Mouse (Mus musculus): ENCODE data around the gene Il33.
A peak's percentile ranks its signal among the peaks of the same experiment; 100 is the strongest.

Gene Il33

DNA sequence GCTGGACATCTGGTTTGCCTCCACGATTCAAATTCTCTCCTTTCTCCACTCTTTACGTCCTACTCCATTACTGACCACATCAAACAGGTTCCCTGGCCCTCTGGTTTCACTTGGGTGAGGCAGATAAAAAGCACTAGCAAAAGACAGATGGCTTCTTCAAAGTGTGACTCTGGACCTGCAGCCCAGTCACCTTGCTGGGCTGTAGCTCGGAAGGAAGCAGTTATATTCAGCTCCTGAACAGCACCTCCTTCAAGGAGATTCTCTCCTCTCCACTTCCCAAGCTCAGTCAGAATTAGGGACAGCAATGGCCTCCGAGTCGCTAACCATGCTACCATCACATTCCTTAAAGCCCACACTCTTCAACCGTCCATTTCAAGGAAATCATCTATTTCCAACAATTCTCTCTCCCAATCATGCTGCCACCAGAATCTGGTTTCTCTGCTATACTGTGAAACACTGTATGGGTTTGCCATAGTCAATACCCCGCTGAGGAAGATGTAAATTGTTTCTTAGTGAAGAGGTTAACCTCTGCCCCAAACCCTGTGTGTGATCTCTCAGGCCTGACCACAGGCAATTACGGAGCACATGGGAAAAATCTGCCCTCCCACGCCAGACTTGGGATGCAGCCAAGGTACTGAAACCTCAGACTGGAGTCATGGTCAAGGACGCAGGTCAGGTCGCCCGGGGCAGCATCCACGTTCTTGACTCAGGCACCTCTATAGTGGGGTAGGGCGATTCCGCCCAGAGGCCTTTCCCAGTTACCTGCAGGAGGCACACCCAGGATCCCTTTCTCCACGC lies 59.5 kb downstream of the Il33 start:
- no peaks in the 10 kb centered on the region for H3K36me3 ChIP-seq (ENCODE audit: insufficient read depth, low read length)
- H3K4me3 ChIP-seq (replicated peaks; ENCODE audit: low read length) = peak overlapping the region; percentile 29; the same call in 1 of the 2 replicates
- TF ChIP-seq CTCF (conservative IDR thresholded peaks at IDR 0.05; ENCODE audit: low read length) = no peak
- TF ChIP-seq NANOG (IDR thresholded peaks at IDR 0.05; ENCODE audit: borderline replicate concordance, low read length) = no peak
- no peak for TF ChIP-seq POU5F1 (IDR thresholded peaks at IDR 0.05; ENCODE audit: borderline replicate concordance, low read length)
- H3K9me3 ChIP-seq (ENCODE audit: low read length) = peaks cover 17% of the 10 kb centered on the region
- peaks cover 5% of the 10 kb centered on the region; the same call in 1 of the 2 replicates for H3K4me1 ChIP-seq (replicated peaks; ENCODE audit: low read depth, low read length)
- H3K27me3 ChIP-seq (ENCODE audit: insufficient read depth, low read length) = peaks cover 10% of the 10 kb centered on the region; the same call in 1 of the 2 replicates

GRCm38 (mm10) chr19:29986464-29987091 lies 61.7 kb downstream of the Il33 start:
- H3K27me3 ChIP-seq (ENCODE audit: insufficient read depth, low read length) = peaks cover 10% of the 10 kb centered on the region; the same call in 1 of the 2 replicates
- H3K4me3 ChIP-seq (replicated peaks; ENCODE audit: low read length) = no peak overlapping the region
- peaks cover 5% of the 10 kb centered on the region; the same call in 1 of the 2 replicates for H3K4me1 ChIP-seq (replicated peaks; ENCODE audit: low read depth, low read length)
- H3K9me3 ChIP-seq (ENCODE audit: low read length) = peaks cover 17% of the 10 kb centered on the region
- H3K36me3 ChIP-seq (ENCODE audit: insufficient read depth, low read length) = no peaks in the 10 kb centered on the region
- TF ChIP-seq CTCF (conservative IDR thresholded peaks at IDR 0.05; ENCODE audit: low read length) (no peak), POU5F1 (IDR thresholded peaks at IDR 0.05; ENCODE audit: borderline replicate concordance, low read length) (no peak), NANOG (IDR thresholded peaks at IDR 0.05; ENCODE audit: borderline replicate concordance, low read length) (no peak)

DNA sequence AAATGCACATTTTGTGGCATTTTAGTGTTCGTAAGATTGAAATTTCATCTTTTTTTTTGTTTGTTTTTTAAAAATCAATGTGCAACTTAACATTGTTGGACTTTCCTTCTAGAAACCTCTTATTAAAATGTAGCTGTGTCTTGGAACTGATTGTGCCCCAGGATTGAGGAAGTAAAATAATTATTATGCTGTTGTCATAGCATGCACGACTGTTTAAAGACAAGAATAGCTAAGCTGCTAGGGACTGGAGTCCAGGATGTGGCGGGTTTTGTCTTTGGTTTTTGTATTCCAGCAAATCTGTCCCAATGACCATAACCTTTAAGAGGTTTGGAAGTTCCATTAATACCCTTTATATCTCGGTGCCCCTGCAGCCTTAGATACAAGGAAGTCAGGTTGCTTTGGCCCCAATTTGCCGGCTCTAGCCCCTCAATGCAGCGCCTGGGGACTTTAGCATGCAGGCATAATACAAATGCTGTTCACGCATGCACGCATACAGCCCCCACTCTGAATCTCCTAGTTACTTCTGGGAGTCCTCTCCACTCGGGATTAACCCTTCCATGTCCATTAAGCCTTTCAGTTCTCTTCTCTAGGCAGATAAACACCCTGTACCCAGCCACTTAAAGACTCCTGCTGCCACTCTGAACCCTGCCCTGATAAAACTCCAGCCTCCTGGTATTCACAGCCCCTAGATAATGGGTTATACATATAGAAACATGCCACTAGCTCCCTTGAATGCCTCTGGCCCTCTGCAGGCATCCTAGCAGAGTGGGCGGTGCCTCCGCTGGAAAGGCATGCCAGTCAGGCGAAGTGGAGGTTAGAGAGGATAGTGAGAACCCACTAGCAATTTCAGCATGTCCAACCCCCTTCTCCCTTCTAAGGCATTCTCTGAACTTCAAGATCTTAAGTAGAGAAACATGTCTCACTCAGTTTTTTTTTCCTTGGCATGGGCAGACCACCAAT lies 75.8 kb downstream of the Il33 start:
- Histone ChIP-seq H3K4me3 (replicated peaks; ENCODE audit: low read length) (no peak overlapping the region), H3K4me1 (replicated peaks; ENCODE audit: low read depth, low read length) (peaks cover 4% of the 10 kb centered on the region; the same call in 1 of the 2 replicates), H3K27me3 (ENCODE audit: insufficient read depth, low read length) (peaks cover 8% of the 10 kb centered on the region), H3K9me3 (ENCODE audit: low read length) (no peaks in the 10 kb centered on the region), H3K36me3 (ENCODE audit: insufficient read depth, low read length) (no peaks in the 10 kb centered on the region)
- no peak for TF ChIP-seq NANOG (IDR thresholded peaks at IDR 0.05; ENCODE audit: borderline replicate concordance, low read length)
- TF ChIP-seq CTCF (conservative IDR thresholded peaks at IDR 0.05; ENCODE audit: low read length) = no peak
- TF ChIP-seq POU5F1 (IDR thresholded peaks at IDR 0.05; ENCODE audit: borderline replicate concordance, low read length) = no peak

- no peaks in the 10 kb centered on the region for H3K9me3 ChIP-seq (ENCODE audit: low read length)
- H3K4me1 ChIP-seq (replicated peaks; ENCODE audit: low read depth, low read length) = peaks cover 11% of the 10 kb centered on the region
- no peaks in the 10 kb centered on the region for H3K36me3 ChIP-seq (ENCODE audit: insufficient read depth, low read length)
- no peak for TF ChIP-seq POU5F1 (IDR thresholded peaks at IDR 0.05; ENCODE audit: borderline replicate concordance, low read length)
- no peak for TF ChIP-seq CTCF (conservative IDR thresholded peaks at IDR 0.05; ENCODE audit: low read length)
- TF ChIP-seq NANOG (IDR thresholded peaks at IDR 0.05; ENCODE audit: borderline replicate concordance, low read length) = no peak
- no peak overlapping the region for H3K4me3 ChIP-seq (replicated peaks; ENCODE audit: low read length)
- peaks cover 8% of the 10 kb centered on the region for H3K27me3 ChIP-seq (ENCODE audit: insufficient read depth, low read length)
Observed at GRCm38 (mm10) chr19:30001550-30001949, 76.6 kb downstream of the Il33 start.

GRCm38 (mm10) chr19:30003621-30004020 lies 78.7 kb downstream of the Il33 start, which contains the start of gene Trpd52l3:
Gene Trpd52l3 (plus strand): TSS chr19:30003790.
- Histone ChIP-seq H3K27me3 (ENCODE audit: insufficient read depth, low read length) (peaks cover 8% of the 10 kb centered on the region), H3K9me3 (ENCODE audit: low read length) (peaks cover 3% of the 10 kb centered on the region; the same call in 1 of the 2 replicates), H3K36me3 (ENCODE audit: insufficient read depth, low read length) (no peaks in the 10 kb centered on the region), H3K4me1 (replicated peaks; ENCODE audit: low read depth, low read length) (peaks cover 15% of the 10 kb centered on the region), H3K4me3 (replicated peaks; ENCODE audit: low read length) (no peak within 1 kb of the TSS)
- TF ChIP-seq POU5F1 (IDR thresholded peaks at IDR 0.05; ENCODE audit: borderline replicate concordance, low read length) (no peak), NANOG (IDR thresholded peaks at IDR 0.05; ENCODE audit: borderline replicate concordance, low read length) (no peak), CTCF (conservative IDR thresholded peaks at IDR 0.05; ENCODE audit: low read length) (no peak)

- TF ChIP-seq NANOG (IDR thresholded peaks at IDR 0.05; ENCODE audit: borderline replicate concordance, low read length) (peak; percentile 95), POU5F1 (IDR thresholded peaks at IDR 0.05; ENCODE audit: borderline replicate concordance, low read length) (no peak)
- H3K4me3 ChIP-seq (replicated peaks; ENCODE audit: low read length) = no peak overlapping the region
- H3K9me3 ChIP-seq (ENCODE audit: low read length) = peaks cover 3% of the 10 kb centered on the region; the same call in 1 of the 2 replicates
- peaks cover 6% of the 10 kb centered on the region; the same call in 1 of the 2 replicates for H3K27me3 ChIP-seq (ENCODE audit: insufficient read depth, low read length)
- H3K36me3 ChIP-seq (ENCODE audit: insufficient read depth, low read length) = no peaks in the 10 kb centered on the region
- H3K4me1 ChIP-seq (replicated peaks; ENCODE audit: low read depth, low read length) = peaks cover 15% of the 10 kb centered on the region
Observed at GRCm38 (mm10) chr19:30006371-30006770, 81.5 kb downstream of the Il33 start.

Data from E14TG2a.4 (cell line).